Mouse (Mus musculus): Measurements from ENCODE around the gene 2310022A10Rik.

GRCm38 (mm10) chr7:27532480-27533050 lies 20.5 kb upstream of the 2310022A10Rik start:
- no peak for TF ChIP-seq CTCF (IDR thresholded peaks at IDR 0.05; ENCODE audit: extremely low read depth, insufficient read depth, insufficient read length, insufficient replicate concordance)
- TF ChIP-seq POLR2A (IDR thresholded peaks at IDR 0.05; ENCODE audit: low read depth, low read length) = no peak

Data from spleen, adult 2 months (tissue).